Mouse (Mus musculus): ENCODE results near the gene Mapk1ip1l. TPM values are rescaled to one million over a fixed set of nuclear protein-coding genes. Genes with fewer than 3 reads are reported as not detected.

The Mapk1ip1l gene
- total and polyA plus RNA-seq, 3 experiments = 33.8 to 159 (median 59.5) TPM

GRCm38 (mm10) chr14:47371689-47372088, 73.6 kb downstream of the Mapk1ip1l start:
- H3K27ac ChIP-seq (ENCODE audit: control insufficient read depth, low read depth, low read length) = no peak overlapping the region
- H3K27me3 ChIP-seq (ENCODE audit: control insufficient read depth in 1 of 2, insufficient read depth in 2 of 2, low read length in 2 of 2) = no peaks in the 10 kb centered on the region; a peak in 1 of 4 replicates

More at GRCm38 (mm10) chr14:47371689-47372088, 73.6 kb downstream of the Mapk1ip1l start:
- peaks cover 5 to 24% of the 10 kb centered on the region in 2 experiments; a peak in 3 of 4 replicates for H3K4me1 ChIP-seq (ENCODE audit: control insufficient read depth in 1 of 2, insufficient read depth in 2 of 2, low read length in 2 of 2)
- DNase-seq (ENCODE audit: low read depth, low spot score) = no peak
- no peaks in the 10 kb centered on the region for H3K79me2 ChIP-seq (ENCODE audit: control insufficient read depth, insufficient read depth, low read length, poor library complexity)
- H3K36me3 ChIP-seq (ENCODE audit: control insufficient read depth in 1 of 2, insufficient read depth in 2 of 2, low read length in 2 of 2) = peaks cover 0 to 23% of the 10 kb centered on the region in 2 experiments; a peak in 2 of 4 replicates
- no peaks in the 10 kb centered on the region for H3K9me3 ChIP-seq (replicated peaks; ENCODE audit: insufficient read depth, low read length)
- H3K4me3 ChIP-seq (ENCODE audit: control insufficient read depth in 1 of 2, insufficient read depth in 1 of 2, low read depth in 2 of 2, low read length in 2 of 2) = no peak overlapping the region
- no peak overlapping the region for H3K9ac ChIP-seq (ENCODE audit: control insufficient read depth, low read depth, low read length, poor library complexity, severe bottlenecking)
- TF ChIP-seq POLR2AphosphoS2 (IDR thresholded peaks at IDR 0.05; ENCODE audit: low read length) (no peak), KAT2A (conservative IDR thresholded peaks at IDR 0.05; ENCODE audit: low read depth, low read length) (no peak), RAD21 (IDR thresholded peaks at IDR 0.05; ENCODE audit: low read depth, low read length) (no peak), GABPA (IDR thresholded peaks at IDR 0.05; ENCODE audit: low read depth, low read length) (no peak), POLR2AphosphoS5 (IDR thresholded peaks at IDR 0.05; ENCODE audit: borderline replicate concordance, low read depth, low read length) (no peak), JUND (IDR thresholded peaks at IDR 0.05; ENCODE audit: low read depth, low read length) (no peak), ETS1 (IDR thresholded peaks at IDR 0.05; ENCODE audit: low read depth, low read length) (no peak), CHD1 (IDR thresholded peaks at IDR 0.05; ENCODE audit: low read depth, low read length) (no peak), MAFK (IDR thresholded peaks at IDR 0.05; ENCODE audit: borderline replicate concordance, low read depth, low read length) (no peak), USF2 (IDR thresholded peaks at IDR 0.05; ENCODE audit: borderline replicate concordance in 1 of 2, insufficient read depth in 1 of 2, low read depth in 1 of 2, low read length in 2 of 2) (no peak)

Other genes with a start within 250 kb of the Mapk1ip1l start
- 4.4 and 8.6 TPM in 2 replicates for gene Gch1, start 108.9 kb upstream of the Mapk1ip1l start, total RNA-seq (2012; rRNA removed)
- 1 to 10 TPM in 1 of 2 experiments, not detected in 1; 6.6 TPM for gene Gch1, start 108.9 kb upstream of the Mapk1ip1l start, polyA plus RNA-seq (2012; ENCODE audit: insufficient read depth in 1 of 2, insufficient read length in 2 of 2, low read depth in 1 of 2, low replicate concordance in 2 of 2, missing spikeins in 1 of 2)
- gene Wdhd1, start 21.4 kb upstream of the Mapk1ip1l start, total RNA-seq (2012; rRNA removed) = 49.1 and 51.6 TPM in 2 replicates
- gene Wdhd1, start 21.4 kb upstream of the Mapk1ip1l start, polyA plus RNA-seq (2012; ENCODE audit: insufficient read depth in 1 of 2, insufficient read length in 2 of 2, low read depth in 1 of 2, low replicate concordance in 2 of 2, missing spikeins in 1 of 2) = 10 to 100 TPM in 1 of 2 experiments, not detected in 1; 91.5 TPM
- 8.7 and 8.8 TPM in 2 replicates for gene Socs4, start 21.3 kb upstream of the Mapk1ip1l start, total RNA-seq (2012; rRNA removed)
- 10 to 100 TPM; 13.9 to 21.0 TPM for gene Socs4, start 21.3 kb upstream of the Mapk1ip1l start, polyA plus RNA-seq (2012; ENCODE audit: insufficient read depth in 1 of 2, insufficient read length in 2 of 2, low read depth in 1 of 2, low replicate concordance in 2 of 2, missing spikeins in 1 of 2)
- 0.12 TPM in 1 of 2 replicates, not detected in the other for gene Lgals3, start 69.5 kb downstream of the Mapk1ip1l start, total RNA-seq (2012; rRNA removed)
- gene Lgals3, start 69.5 kb downstream of the Mapk1ip1l start, polyA plus RNA-seq (2012; ENCODE audit: insufficient read depth in 1 of 2, insufficient read length in 2 of 2, low read depth in 1 of 2, low replicate concordance in 2 of 2, missing spikeins in 1 of 2) = 1 to 10 TPM in 1 of 2 experiments, not detected in 1; 1.8 TPM
- gene Dlgap5, start 120.1 kb downstream of the Mapk1ip1l start, total RNA-seq (2012; rRNA removed) = 45.0 and 52.0 TPM in 2 replicates
- gene Dlgap5, start 120.1 kb downstream of the Mapk1ip1l start, polyA plus RNA-seq (2012; ENCODE audit: insufficient read depth in 1 of 2, insufficient read length in 2 of 2, low read depth in 1 of 2, low replicate concordance in 2 of 2, missing spikeins in 1 of 2) = 10 to 100 TPM; 62.4 to 71.2 TPM
- gene Fbxo34, start 152.2 kb downstream of the Mapk1ip1l start, total RNA-seq (2012; rRNA removed) = 14.8 and 17.2 TPM in 2 replicates
- gene Fbxo34, start 152.2 kb downstream of the Mapk1ip1l start, polyA plus RNA-seq (2012; ENCODE audit: insufficient read depth in 1 of 2, insufficient read length in 2 of 2, low read depth in 1 of 2, low replicate concordance in 2 of 2, missing spikeins in 1 of 2) = 10 to 100 TPM in 1 of 2 experiments, not detected in 1; 29.5 TPM